Mouse (Mus musculus) layer of hippocampus, adult 11-12 months (tissue): ENCODE data around the gene Chchd4.

Experiments
- DNase-seq: peaks from one replicate; pipeline ENCODE4 v3.0.0; 2022; ENCODE audit warnings: low spot score

Gene Chchd4

GRCm38 (mm10) chr6:91472868-91473804, at the start of gene Chchd4, which contains the start of gene Tmem43:
Gene Chchd4 (minus strand): TSS chr6:91473546.
Gene Tmem43 (plus strand): TSS chr6:91473703.
- DNase-seq: peak; percentile 99

GRCm38 (mm10) chr6:91522816-91523215, 49.5 kb upstream of the Chchd4 start:
- no peak for DNase-seq

GRCm38 (mm10) chr6:91518454-91519020, 45.2 kb upstream of the Chchd4 start:
- no peak for DNase-seq

GRCm38 (mm10) chr6:91515545-91516449, 42.5 kb upstream of the Chchd4 start, which contains the start of the genes Xpc and Lsm3:
Gene Xpc (minus strand): TSS chr6:91515888.
Gene Lsm3 (plus strand): TSS chr6:91515928.
- DNase-seq: peak; percentile 98

- no peak for DNase-seq
Measured at GRCm38 (mm10) chr6:91514737-91515362, 41.5 kb upstream of the Chchd4 start.

- DNase-seq: no peak
Measured at GRCm38 (mm10) chr6:91514135-91514534, 40.8 kb upstream of the Chchd4 start.

- no peak for DNase-seq
Measured at GRCm38 (mm10) chr6:91510211-91510610, 36.9 kb upstream of the Chchd4 start.

- peak; percentile 54 for DNase-seq
Measured at GRCm38 (mm10) chr6:91509326-91509725, 36.0 kb upstream of the Chchd4 start.

- no peak for DNase-seq
Measured at GRCm38 (mm10) chr6:91508041-91508440, 34.7 kb upstream of the Chchd4 start.

- no peak for DNase-seq
Measured at GRCm38 (mm10) chr6:91506036-91506435, 32.7 kb upstream of the Chchd4 start.

- no peak for DNase-seq
Measured at GRCm38 (mm10) chr6:91503302-91503701, 30.0 kb upstream of the Chchd4 start.

- no peak for DNase-seq
Measured at GRCm38 (mm10) chr6:91494526-91494925, 21.2 kb upstream of the Chchd4 start.

- no peak for DNase-seq
Measured at GRCm38 (mm10) chr6:91493053-91493452, 19.7 kb upstream of the Chchd4 start.

GRCm38 (mm10) chr6:91491004-91491403, 17.7 kb upstream of the Chchd4 start:
- no peak for DNase-seq

- peak; percentile 56 for DNase-seq
Measured at GRCm38 (mm10) chr6:91489872-91490271, 16.5 kb upstream of the Chchd4 start.

GRCm38 (mm10) chr6:91488496-91489212, 15.3 kb upstream of the Chchd4 start:
- peak; percentile 29 for DNase-seq

- no peak for DNase-seq
Measured at GRCm38 (mm10) chr6:91486736-91487453, 13.5 kb upstream of the Chchd4 start.

GRCm38 (mm10) chr6:91483371-91483770, 10.0 kb upstream of the Chchd4 start:
- DNase-seq: no peak

GRCm38 (mm10) chr6:91476541-91476940, 3.2 kb upstream of the Chchd4 start:
- DNase-seq: no peak
